Mouse (Mus musculus) bone marrow macrophage, adult 2 months (primary cell): ENCODE data around the gene 2210408I21Rik.

Experiments used
- CTCF ChIP-seq: IDR thresholded peaks from 2 replicates; pipeline ENCODE4 v1.5.1; 2012; ENCODE audit warnings: low read depth, mild to moderate bottlenecking, low read length, moderate library complexity
- POLR2A ChIP-seq: IDR thresholded peaks from 2 replicates; pipeline ENCODE4 v1.6.1; 2012; ENCODE audit warnings: mild to moderate bottlenecking, low read depth, low read length, borderline replicate concordance

DNA sequence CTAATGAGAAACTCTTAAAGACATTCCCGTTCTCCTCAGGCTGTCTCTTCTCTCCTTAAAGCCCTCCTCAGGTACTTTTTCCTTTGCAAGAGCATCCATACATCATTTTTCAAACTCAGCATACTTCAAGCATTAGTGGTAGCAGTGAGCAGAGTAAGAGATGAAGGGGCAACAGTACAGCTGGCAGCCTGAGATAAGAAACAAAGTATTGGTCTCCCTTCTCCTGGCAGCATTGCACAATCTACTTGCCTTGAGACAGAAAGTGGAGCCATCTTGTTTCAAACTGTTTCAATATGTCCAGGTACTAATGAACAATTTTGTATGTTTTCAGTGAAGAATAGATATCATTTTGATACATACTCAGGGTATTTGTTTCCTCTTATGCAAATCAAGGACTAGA lies 129.1 kb downstream of the 2210408I21Rik start:
- TF ChIP-seq CTCF (no peak), POLR2A (no peak)
